Mouse (Mus musculus) ovary, postnatal 10 days (tissue): ENCODE data around the gene Cartpt.
A peak's percentile ranks its signal among the peaks of the same experiment; 100 is the strongest.
"Not testable (repeated sequence)": the region's sequence is repeated elsewhere in the genome, so short reads cannot be mapped to it uniquely, and the experiment has no call there.

ENCODE experiments used
- DNase-seq: peaks from one replicate; pipeline ENCODE4 v3.0.0; 2022; ENCODE audit warnings: low spot score

Gene Cartpt

DNA sequence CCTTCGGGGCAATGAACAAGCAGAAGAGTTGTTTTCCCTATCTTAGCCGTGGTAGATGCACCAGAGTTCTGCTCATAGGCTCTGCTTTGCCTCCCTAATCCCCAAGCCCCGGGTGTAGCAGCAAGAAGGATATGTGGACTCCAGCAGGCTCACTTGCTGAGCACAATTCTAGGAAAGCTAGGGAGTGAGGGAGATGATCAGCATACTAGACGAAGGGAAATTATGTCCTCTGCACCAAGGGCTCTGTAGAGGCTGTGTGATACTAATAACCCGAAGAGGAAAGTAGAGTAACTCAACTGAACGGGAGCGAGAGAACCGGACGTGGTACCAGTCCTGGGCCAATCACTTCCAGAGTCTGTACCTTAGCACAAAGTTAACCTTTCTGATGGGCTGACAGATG, at the start of gene Cartpt:
Gene Cartpt (minus strand): TSS at position 127 of the 400 bp plus-strand sequence.
- DNase-seq = no peak

DNA sequence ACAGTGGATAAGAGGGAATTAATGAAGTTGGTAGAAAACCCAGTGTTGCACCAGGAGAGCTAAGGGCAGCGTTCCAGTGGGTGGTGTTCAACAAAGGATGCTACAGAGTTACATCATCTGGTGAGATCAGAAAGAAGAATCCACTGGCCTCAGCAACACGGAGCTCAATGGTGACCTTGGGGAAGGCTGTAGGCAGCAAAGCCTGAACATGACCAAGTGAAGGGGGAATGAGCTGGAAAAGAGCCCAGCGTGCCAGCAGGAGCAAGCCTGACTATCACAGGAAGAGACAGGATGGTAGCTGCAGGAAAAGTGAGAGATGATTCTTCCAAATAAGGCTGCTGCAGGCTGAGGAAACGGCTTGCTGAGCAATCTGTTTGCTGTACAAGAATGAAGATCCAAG, 46.5 kb upstream of the Cartpt start:
- DNase-seq = no peak

DNA sequence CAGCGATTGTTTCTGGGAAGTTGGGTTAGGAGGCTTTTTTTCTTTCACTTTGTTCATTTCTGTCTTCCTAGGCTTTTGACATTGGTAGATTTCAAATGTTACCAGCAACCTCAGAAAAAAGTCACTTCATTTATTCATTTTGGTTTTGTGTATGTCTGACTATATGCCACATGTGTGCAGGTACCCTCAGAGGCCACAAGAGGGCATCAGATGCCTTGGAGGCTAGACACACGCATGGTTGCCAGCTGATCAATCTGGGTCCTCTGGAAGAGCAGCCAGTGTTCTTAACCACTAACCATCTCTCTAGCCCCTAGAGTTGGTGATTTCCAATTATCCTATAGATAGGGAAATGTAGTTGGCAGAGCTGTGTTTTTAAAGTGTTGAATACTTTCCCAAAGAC, 42.6 kb upstream of the Cartpt start:
- DNase-seq = no peak

DNA sequence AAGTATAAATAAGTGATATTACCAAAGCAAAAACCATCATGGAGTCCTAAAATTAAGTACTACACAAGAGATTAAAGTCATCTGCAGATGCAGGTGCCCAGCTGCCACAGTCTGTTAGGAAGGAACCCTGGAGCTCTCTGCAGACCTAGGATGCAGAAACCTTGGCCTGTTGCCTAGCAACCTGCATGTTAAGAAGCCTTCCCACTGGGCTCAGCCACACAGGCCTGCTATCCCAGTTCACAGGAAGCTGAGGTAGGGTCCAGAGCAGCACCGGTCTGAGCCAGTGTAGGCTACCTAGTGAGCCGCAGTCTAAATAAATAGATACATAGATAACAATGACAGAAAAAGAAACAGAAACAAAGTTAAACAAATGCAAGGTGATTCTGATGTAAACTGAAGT, 39.7 kb upstream of the Cartpt start:
- DNase-seq = no peak

DNA sequence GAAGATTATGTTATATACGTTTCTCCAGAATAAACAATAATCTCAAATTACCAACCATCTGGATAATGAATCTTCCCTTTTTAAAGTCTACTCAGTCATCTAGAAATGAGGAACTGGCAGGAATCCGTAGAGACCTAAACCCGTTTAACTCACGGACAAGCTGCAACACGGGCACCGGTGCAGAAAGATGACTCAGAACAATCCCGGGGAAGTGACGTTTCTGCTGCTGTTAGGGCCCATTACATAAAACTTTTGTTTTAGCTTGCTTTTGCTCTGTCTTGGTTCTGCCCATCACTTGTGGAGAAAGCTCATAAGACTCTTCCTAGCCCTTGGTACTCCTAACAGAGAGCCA, 38.4 kb upstream of the Cartpt start:
- no peak for DNase-seq

DNA sequence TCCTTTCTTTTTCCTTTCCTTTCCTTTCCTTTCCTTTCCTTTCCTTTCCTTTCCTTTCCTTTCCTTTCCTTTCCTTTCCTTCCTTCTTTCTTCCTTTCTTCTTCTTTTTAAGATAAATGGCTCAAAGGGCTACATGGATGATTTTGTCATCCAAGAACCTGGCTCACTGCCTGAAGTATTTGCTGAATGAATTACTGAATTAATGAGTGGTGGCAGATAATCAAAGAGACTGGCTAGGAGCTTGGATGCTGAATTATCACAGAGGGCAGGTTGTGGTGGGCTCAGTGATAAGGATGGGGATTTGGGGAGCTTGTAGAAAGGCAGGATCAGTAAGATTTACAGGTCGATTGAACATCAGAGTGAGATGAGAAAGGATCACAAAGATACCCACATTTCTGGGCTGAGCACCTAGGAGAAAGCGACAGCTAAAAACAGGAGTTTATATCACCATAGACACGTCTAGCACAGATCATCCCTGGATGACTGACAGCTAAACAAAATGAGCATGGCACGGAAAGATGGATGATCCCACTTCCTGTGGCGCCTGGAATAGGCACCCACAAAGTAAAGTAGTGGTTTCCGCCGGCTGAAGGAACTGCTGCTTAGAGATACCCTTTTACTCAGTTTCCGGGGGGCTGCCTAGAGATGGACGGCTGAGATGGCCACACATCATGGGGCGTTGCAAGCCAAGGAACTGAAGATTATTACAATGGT, 37.9 kb upstream of the Cartpt start:
- no peak for DNase-seq

DNA sequence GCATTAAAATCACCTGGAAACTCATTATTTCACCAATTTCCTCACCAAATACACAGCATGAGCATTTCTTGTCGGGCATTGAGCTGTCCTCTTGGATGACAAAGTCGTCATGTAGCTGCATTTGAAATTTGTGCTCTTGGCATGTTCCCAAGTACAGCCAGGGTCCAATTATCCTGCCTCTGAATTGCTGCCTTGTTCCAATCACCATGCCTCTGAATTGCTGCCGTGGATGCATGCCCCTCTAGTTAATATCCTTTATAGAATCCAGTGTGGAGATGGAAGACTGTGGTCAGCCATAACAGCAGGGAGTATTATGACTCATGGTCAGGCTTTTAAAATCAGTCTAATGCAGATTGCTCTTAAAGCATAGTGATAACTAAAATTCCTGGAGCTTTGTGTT, 36.9 kb upstream of the Cartpt start:
- DNase-seq = no peak

DNA sequence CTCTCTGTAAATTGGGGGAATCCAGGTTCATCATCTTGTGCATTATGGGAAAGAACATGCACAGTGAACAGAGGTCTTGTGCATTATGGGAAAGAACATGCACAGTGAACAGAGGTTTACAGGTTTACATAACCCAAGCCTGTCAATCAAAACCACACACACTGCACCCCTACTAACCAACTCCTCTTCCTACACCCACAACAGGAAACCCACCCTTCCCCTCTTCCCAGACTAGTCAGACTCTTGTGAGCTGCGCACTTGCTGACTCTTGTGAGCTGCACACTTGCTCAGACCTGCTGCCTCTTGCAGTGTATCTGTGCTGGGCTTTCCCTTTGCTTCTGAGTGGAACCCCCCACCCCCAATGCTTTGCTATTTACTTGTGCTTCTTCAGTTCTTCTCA, 31.5 kb upstream of the Cartpt start:
- DNase-seq = no peak

DNA sequence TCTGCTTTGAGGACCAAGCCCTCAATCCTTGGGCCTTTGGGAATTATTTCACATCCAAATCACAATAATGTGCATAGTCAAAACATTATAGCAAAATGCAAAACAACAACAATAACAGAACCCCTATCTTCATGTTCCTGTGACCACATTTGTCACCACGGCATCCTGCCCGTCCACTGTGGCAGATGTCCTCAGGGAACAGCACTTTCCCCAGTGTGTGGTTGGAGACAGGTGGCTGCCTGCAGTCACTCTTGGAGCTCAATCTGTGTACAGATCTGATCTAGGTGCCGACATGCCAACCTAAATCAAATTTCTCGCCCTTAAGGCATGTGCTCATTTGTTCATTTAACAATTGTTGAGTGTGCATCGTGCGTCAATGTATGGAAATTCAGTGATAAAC, 30.6 kb upstream of the Cartpt start:
- DNase-seq = no peak

DNA sequence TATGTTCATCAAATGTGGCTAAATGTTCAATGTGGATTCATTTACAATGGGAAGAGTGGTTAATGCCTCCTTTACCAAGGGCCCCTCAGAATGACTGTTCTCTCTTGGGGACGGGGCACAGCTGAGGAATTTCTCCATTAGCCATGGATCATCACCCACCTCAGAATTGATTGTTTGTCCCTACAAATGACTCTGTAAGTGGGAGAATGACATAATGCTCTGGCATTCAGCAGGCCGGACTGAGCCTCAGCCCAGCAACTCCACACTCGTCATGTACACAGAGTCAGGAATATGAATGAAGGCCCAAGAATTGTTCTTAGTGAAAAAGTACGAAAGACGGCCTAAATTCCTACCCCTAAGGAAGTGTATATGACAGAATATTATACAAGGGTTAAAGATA, 25.4 kb upstream of the Cartpt start:
- no peak for DNase-seq

DNA sequence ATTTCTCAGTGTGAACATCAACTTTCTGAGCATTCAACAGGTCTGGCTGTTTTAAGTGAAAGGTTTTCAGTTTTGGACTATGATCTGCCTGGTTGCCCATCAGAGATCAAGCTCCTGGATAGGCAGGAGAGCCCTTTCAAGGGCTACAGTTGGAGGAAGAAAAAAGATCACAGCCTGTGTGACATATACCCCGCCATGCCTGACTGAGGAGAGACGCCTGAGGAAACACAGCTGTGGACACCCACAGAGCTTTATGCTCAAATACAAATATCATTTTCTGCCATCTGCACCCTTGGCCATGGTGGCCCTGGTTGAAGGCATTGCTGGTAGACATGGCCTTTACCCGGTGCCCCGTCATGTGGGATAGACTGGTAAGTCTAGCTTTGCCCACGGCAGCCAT, 14.7 kb upstream of the Cartpt start:
- no peak for DNase-seq

DNA sequence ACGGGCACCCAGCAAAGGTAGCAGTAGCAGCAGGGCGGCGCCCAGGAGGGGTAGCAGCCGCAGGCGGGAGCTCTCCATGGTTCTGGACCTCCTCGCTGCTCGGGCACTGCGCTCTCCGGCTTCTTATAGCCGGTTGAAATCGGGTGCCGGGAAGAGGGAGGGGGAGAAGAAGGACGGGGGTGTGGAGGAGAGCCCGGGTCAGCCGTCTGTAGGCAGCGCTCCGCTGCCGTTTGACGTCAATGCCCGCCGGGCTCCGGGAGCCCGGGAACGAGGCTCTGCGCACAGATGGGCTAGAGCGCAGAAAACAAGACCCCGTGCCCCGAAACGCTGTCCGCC, 366 bp downstream of the Cartpt start:
- DNase-seq = peak; percentile 23

DNA sequence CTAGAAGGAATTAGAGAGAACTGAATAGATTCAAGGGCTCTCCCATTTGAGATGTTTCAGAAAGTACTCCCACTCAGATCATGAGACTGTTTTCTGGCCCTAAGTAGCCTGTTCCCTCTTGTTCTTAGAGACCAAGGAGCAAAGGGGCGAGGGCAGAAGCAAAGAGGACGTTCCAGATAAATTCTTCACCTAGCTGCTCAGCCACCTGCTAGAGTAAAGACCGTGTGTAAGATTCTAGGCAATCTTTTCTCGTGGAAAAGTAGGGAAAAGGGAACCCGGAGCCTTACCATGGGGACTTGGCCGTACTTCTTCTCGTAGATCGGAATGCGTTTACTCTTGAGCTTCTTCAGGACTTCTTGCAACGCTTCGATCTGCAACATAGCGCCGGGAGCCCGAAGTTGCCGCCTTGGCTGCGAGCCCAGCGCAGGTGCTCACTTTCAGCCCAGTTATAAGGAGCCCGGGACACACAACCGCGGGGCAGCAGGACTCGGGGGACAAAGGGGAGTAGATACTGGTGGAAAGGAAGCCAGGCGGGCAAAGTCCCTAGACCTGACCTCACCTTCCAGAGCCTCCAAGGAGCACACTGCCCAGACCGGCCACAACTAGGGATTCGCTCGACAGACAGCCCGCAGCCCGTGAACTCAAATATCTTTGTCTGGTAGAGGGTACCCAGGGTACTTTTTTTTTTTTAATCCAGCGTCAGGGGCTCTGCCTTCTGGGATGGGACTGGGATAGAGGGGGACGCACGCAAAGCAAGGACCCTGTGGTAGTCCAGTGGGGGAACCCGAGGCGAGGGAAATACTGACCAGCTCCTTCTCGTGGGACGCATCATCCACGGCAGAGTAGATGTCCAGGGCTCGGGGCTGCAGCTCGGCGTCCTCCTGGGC, 978 bp downstream of the Cartpt start:
- DNase-seq = no peak

DNA sequence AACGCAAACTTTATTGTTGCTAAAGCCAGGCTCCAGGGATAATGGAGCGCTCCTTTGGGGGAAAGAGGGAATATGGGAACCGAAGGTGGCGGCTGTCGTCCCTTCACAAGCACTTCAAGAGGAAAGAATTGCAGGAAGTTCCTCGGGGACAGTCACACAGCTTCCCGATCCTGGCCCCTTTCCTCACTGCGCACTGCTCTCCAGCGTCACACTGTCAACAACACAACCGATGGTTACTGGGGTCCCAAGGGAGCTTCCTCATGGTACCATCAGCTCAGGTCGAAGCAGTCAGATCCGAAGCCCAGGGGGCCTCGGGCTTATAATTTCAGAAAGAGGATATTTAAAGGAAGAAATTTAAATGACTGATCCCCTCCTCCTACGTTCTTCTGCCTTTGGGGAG, 2.1 kb downstream of the Cartpt start:
- no peak for DNase-seq

DNA sequence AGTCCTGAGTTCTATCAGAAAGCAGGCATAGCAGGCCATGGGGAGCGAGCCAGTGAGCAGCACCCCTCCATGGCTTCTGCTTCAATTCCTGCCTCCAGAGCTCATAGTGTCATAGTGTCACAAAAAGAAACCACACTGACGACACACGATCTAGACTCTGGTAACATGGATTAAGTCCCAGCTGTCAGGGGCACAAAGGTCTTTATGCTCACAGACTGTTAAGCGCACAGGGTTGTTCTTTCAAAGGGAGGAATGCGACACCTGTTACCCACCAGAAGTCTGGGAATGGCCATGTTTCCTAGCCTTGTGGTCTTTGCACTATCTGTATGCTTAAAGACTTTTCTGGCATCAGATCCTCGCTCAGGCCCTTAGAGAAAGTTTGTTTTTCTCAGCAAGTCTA, 15.3 kb downstream of the Cartpt start:
- no peak for DNase-seq

DNA sequence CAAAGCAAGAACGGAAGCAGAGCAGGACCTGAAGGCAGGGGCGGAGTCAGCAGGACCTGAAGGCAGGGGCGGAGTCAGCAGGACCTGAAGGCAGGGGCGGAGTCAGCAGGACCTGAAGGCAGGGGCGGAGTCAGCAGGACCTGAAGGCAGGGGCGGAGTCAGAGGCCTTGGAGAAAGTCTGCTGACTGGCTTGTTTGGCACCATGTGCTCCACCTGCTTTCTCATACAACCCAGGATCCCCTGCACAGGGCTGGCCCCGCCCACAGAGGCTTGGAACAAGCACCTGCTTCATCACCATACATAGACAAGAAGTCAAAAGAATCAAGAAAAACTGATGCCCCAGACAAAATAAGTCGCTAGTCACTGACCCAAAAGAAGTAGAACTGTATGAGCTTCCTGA, 19.1 kb downstream of the Cartpt start:
- not testable (repeated sequence) for DNase-seq

DNA sequence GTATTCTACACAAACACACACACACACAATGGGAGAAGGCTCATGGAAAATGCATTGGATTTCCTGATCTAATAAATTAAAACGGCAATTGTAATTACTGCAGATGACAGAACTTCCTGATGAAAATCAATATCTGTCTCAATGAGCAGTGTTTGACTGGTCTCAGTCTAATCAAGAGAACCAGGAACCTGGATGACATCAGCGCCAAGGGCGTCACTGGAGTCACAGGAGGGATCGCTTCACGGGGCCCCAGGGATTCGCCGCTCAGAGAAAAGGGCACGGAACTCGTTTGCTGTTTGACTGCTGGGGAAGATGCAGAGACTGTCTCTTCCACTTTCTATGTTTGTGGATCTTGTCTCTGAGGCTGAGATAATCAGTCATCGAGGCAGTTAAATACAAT, 21.2 kb downstream of the Cartpt start:
- no peak for DNase-seq

DNA sequence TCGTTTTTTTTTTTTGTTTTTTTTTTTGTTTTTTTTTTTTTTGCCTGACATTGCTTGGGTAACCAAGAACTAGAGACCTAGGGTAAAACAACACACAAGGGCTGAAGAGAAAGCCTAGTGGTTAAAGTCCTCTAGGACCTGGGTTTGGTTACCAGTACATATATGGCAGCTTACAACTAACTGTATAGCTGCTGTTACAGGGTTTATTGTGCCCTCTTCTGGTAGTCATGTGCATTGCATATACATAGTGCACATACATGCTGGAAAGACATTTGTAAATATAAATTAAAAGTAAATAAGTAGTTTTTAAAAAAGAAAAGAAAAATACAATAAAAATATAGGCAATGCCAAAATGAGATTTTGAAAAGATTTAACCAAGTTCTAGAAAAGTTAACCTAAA, 28.8 kb downstream of the Cartpt start:
- no peak for DNase-seq

DNA sequence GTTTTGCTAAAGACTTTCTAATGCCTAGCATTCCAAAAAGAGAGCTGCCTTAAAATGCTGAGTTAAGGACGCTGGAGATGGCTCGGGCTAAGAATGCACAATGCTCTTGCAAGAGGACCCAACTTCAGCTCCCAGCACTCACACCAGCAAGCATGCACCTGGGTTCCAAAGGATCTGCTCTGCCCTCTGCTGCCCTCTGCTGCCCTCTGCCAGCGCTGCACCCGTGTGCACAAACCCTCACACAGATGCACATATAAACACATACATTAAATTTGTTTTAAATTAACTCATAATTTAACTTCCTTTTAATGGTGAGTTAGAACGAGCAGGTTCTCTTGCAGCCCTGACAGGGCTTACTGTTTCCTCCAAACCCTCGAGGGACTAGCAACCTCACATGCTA, 32.5 kb downstream of the Cartpt start:
- DNase-seq = no peak

DNA sequence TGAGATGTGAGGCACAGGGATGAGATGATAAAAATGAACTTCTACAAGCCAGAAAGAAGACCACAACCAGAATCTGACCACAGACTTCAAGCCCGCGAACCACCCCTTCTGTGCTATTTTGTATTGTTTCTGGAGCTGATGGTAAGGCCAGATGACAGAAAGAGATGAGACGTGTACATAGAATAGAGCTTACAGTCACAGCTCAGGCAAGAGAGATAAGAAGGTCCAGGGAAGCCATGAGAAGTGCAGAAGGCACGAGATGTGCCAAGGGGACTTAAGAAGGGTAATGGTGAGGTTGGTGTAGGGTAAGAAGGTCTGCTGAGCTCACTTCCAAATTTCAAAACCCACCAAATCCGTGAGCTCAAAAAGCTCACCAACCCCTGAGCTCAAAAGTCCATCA, 36.6 kb downstream of the Cartpt start:
- no peak for DNase-seq

DNA sequence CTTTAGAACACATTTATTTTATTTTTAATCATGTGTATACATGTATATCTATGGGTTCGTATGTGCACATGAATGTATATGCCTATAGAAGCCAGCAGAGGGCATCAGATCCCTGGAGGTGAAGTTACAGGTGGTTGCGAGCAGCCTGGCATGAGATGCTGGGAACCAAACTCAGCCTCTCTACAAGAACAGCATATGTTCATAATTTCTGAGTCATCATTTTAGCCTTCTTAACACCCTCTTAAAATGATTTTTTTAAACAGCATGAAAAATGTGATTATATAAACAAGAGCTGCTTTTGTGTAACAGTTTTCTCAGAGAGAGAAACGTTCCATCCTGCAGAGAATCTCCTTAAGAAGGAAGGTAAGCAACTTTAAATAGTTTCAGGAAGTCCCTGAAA, 40.2 kb downstream of the Cartpt start:
- DNase-seq = no peak

DNA sequence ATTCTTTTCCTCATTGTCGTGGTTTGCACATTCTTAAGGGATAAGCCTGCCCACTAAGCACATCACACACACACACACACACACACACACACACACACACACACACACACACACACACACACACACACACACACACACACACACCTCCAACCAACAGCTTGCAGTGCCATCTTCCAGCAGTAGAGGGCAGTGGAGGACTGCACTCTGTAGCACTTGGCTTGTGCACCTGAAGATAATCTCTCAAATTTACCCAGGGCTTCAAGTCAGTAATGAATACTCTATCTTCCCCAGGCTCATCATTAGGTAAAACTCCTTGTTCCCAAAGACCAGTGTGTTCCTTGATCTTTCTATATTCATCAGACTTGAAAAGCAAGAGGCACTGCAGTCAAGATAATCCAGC, 41.8 kb downstream of the Cartpt start:
- no peak for DNase-seq

DNA sequence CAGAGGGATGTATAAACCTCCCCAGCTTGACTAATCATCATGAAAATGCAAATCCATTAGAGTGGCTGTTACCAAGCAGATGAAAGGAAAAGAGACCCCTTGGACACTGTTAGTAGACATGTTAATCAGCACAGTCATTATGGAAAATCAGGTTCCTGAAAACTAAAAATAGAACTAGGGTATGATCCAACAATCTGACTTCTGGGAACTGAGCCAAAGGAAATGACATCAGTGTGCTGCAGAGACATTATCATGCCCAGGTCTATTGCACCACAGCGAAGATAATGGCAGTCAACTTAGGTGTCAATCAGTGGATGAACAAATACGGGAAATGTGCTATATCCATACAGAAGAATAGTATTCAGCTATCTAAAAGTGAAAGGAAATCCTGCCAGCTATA, 43.0 kb downstream of the Cartpt start:
- DNase-seq = no peak

DNA sequence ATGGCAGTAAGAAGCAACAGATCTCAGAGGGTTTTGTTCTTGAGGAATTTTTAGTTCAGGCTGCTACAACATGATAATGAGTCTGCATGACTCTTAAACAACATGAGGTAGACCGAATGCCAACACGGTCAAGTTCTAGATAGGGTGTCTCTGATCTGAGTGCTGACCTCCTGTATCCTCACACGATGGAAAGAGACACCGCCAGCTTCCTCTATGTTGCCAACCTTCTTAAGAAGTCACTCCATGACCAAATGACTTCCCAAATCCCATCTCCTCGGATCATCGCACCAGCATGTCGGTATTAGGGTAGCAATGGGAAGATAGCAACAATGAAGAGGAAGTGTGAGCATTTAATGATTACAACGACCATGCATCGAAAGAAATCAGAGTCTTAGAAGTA, 43.6 kb downstream of the Cartpt start:
- no peak for DNase-seq
